Mouse (Mus musculus) embryonic fibroblast, embryonic 13.5 days (primary cell): ENCODE data around the gene Fbf1.

Experiments
- CTCF ChIP-seq: IDR thresholded peaks from 2 replicates; pipeline ENCODE4 v1.5.1; 2011; ENCODE audit warnings: mild to moderate bottlenecking, control low read depth, low read length, moderate library complexity, borderline replicate concordance; ENCODE audit not compliant: insufficient read depth
- POLR2A ChIP-seq: IDR thresholded peaks from 2 replicates; pipeline ENCODE4 v1.6.1; 2011; ENCODE audit warnings: low read depth, mild to moderate bottlenecking, control low read depth, low read length, moderate library complexity

GRCm38 (mm10) chr11:116209257-116209656, 41.3 kb upstream of the Fbf1 start:
- no peak for TF ChIP-seq POLR2A
- TF ChIP-seq CTCF = no peak
